Mouse (Mus musculus) ES-CJ7 (cell line): ENCODE measurements at regions not wholly inside any gene's neighbourhood (a gene's known extent, or its start where the extent isn't known, plus 50 kb on each side); places are given as distances from the start of the nearest gene placed in this dataset.

Experiments used
- DNase-seq: peaks from one replicate; pipeline ENCODE4 v3.0.0; 2011; ENCODE audit warnings: low read depth, low spot score

DNA sequence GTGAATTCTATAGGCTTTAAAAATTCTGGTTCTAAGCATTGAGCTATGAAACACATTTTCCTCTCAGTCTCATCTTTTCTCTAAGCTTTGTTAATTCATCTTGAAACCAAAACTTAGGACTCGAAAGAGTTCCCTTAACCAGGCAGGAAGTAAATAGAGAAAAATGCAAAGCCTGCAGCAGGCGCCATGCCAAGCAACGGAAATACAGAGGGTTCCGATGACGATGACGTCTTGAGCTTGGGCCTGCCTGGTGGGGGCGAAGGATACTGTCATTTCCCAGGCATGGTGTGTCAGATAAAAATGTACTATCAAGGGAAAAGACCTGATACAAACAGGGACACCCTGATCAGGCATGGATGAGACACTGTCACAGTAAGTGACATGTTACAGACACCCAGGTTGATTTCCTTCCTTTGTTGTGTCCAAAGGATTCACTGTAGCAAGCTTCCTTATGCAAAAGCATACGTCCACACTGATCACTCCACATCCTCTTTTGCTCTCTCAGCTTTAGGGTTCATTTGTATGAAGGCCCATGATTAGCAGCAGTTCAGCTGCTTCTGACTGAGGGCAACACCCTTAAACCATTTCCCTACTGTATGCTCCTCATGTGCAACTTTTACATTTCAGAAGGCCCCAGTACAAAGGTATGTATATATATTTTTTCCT lies 135.0 kb downstream of the Cemip2 start:
- no peak for DNase-seq

DNA sequence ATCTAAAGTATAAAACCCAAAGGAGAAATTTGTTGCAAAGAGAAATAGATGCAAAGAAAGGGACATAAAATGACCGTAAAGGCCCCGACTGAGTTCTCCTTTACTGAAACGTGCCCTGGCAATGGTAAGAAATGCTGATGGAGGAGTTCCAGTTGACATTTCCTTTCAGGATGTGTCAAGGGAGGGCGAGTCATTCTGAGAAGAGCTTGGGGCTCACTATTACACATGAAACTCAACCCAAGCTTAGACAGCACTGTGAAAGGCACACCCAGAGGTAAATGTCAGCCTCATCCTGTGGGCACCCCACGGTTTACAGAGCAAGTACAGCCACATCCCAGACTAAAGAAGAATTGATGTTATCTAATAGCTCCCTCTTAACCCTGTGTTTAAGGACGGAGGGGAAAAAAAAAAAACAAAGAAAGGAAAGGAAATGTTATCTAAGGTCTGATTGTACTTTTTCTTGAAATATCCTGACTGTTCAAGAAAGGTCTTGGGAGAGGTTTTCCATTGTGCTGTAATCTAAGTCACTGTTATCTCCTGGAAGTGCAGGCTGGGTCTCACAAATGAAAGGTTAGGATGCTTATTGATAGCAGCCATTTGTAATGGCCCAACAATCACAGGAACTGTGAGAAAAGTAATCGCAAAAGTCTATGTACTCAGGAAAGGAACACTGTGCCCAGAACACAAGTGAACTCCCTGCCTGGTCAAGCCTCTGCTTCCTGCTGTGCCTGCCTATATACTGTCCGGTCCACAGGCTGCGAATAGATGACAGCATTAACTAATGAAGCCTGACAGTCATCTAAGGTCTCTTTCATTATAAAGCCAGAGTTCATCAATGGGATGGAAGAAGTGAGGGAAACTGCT lies 135.8 kb downstream of the Cemip2 start:
- DNase-seq = no peak

GRCm38 (mm10) chr19:21914658-21915057 lies 136.5 kb downstream of the Cemip2 start:
- DNase-seq = no peak

DNA sequence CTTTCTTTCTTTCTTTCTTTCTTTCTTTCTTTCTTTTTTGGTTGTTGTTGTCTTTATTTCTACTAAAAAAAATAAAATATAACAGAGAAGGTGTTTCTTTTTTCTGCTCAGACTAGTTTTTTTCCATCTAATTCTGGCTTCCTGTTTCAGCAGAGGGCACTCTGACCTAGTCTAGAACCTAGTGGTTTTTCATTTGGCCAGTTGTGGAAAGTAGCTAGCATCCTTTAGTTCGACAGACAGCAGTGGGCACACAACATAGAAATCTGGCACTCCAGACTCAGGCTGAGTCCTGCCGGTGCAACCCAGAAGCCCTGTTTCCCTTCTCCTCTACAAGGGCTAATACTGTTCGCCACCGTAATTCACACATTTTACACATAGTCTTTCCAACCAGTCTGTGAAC lies 140.0 kb downstream of the Cemip2 start:
- DNase-seq = no peak

DNA sequence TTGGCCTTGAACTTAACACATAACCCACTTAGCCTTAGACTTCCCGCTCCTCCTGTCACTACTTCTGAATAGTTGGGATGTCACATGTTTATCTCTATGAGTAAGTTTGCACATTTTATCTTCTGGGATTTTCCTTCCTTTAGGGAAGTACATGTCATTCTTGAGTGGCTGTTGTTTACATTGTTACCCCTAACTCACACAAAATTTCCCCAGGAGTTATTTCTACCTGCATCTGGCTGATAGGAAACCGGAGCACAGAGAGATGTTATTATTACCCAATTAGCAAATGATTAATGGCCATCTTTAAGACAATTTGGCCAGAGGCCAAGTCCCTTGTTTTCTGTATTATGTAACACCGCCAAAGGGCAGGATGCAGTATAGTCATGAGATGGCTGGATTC lies 140.9 kb downstream of the Cemip2 start:
- DNase-seq = no peak

GRCm38 (mm10) chr19:21940114-21940513 lies 162.0 kb downstream of the Cemip2 start:
- DNase-seq = no peak

DNA sequence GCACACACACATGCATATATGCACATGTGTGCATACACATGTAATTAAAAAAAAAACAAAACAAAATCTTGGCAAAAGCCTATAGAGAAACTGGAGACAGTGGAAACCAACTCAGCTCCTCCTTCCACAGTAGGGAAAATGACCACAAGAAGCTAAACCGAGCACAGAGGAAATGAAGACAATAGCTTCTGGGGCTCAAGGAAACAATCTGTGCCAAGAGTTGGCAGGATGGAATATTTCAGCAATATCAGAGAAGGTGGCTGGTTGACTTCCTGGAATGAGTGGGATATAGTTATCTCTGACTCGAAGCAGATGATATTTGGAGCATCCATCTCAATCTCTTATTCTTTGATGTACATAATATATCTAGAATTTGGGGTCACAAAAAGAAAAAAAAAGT lies 163.6 kb downstream of the Cemip2 start:
- no peak for DNase-seq

- no peak for DNase-seq
Measured at GRCm38 (mm10) chr19:21942286-21942685, 164.1 kb downstream of the Cemip2 start.

- peak; percentile 27 for DNase-seq
Measured at GRCm38 (mm10) chr19:21943407-21943806, 165.3 kb downstream of the Cemip2 start.

- DNase-seq = no peak
Measured at GRCm38 (mm10) chr19:21946262-21946922, 168.2 kb downstream of the Cemip2 start.

DNA sequence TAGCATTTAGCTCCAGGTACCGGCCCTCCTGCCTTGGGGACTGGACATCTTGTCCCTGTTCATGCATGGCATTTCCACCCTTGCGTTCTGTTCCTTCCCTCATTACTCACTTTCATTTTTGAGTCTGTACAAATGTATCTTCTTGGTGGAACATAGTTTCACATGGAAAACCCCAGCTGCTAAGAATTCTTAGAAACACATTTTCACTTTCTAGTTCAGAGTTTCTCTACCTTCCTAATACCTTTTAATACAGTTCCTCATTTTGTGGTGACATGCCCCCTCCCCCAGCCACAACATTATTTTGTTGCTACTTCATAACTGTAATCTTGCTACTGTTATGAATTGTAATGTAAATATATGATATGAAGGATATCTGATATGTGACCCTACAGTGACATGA lies 169.9 kb downstream of the Cemip2 start:
- no peak for DNase-seq

GRCm38 (mm10) chr19:21962635-21963034 lies 176.2 kb upstream of the Trpm3 start:
- no peak for DNase-seq

DNA sequence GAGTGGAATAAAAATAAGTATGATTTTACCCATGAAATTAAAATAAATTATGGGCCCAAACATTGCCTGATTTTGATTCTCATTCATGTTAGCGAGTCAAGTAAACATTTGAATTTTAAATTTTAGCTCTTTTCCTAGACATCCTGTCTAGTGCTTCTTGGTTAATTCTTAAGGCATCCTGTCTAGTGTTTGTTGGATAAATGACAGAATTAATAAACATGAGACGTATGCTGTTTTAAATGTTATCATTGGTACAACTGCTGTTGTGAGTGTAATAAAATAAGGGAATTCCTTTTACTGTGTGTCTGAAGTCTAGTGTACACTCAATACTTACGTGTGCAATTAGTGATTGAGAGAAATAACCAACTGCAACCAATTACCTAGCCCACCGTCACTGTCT lies 149.0 kb upstream of the Trpm3 start:
- DNase-seq = no peak

GRCm38 (mm10) chr19:21990970-21991369 lies 147.9 kb upstream of the Trpm3 start:
- no peak for DNase-seq

GRCm38 (mm10) chr19:21991413-21991812 lies 147.4 kb upstream of the Trpm3 start:
- DNase-seq = no peak

GRCm38 (mm10) chr19:21999621-22000020 lies 139.2 kb upstream of the Trpm3 start:
- DNase-seq = no peak

DNA sequence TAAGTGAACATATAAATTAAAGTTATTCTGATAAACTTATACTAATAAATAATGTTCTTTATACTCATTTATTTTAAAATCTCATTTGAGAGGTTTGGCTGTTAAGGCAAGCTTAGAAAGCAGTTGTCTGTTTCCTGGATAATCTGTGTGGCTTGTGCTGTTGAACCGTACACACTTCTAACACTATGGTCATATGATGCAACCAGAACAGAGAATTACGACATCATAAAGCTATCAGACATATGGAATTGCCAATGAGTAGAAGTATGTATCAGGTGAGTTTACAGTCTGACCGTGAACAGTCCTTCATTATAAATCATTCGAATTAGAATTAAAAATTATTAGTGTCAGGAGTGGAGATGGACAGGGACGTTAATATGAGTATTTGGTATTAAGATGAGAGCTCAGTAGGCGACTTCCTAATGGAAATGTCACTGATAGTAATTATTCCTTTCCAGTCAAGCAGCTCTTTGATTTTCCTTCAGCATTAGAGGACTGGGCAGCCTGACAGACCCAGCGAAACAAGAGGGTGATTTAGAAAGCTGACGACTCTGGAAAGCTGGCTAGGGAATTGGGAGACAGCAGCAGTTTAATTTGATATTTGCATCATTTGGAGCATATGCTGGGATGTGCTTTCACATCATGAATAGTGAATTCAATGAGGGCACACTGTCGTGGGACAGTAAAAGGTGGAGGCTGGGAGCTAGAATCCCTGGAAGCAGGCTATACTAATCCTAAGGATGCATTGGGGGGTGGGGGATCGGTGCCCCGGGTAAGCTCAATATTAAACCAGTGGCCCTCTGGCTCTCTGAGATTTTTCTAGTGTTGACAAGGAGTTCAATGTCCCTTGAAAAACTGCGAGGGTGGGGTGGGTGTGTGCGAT lies 130.6 kb upstream of the Trpm3 start:
- DNase-seq = no peak

GRCm38 (mm10) chr19:22010239-22010638 lies 128.6 kb upstream of the Trpm3 start:
- DNase-seq = no peak

GRCm38 (mm10) chr19:22015854-22016610 lies 122.8 kb upstream of the Trpm3 start:
- DNase-seq = no peak

- no peak for DNase-seq
Measured at GRCm38 (mm10) chr19:22017425-22017824, 121.4 kb upstream of the Trpm3 start.

- no peak for DNase-seq
Measured at GRCm38 (mm10) chr19:22027577-22027976, 111.3 kb upstream of the Trpm3 start.
